Comparison of ENCODE assay signal across 46 mouse cellular contexts in genomic region chr15:82382441-82382840, GRCm38 (mm10). TPM values are rescaled to one million over a fixed set of nuclear protein-coding genes. Genes with fewer than 3 reads are reported as not detected.
"Had no signal": no experiment of that assay in that cellular context is flagged by ENCODE, and none has a peak within 500 bp of the region (broad histone marks: within the 10 kb centered on the region; RNA-seq: fewer than 3 reads in every experiment).

No protein-coding gene starts in this region.

- H3K9ac ChIP-seq: limb, embryonic 12.5 days; limb, embryonic 13.5 days; limb, embryonic 15.5 days; liver, embryonic 12.5 days; liver, embryonic 13.5 days; liver, embryonic 14.5 days; liver, embryonic 15.5 days; lung, embryonic 14.5 days; lung, embryonic 15.5 days; midbrain, embryonic 12.5 days; midbrain, embryonic 13.5 days; midbrain, embryonic 15.5 days; neural tube, embryonic 12.5 days had no signal

- H3K27ac ChIP-seq: left cerebral cortex, adult 2 months; limb, embryonic 10.5 days; limb, embryonic 12.5 days; limb, embryonic 13.5 days; limb, embryonic 15.5 days; liver, embryonic 12.5 days; liver, embryonic 14.5 days; liver, embryonic 15.5 days; lung, embryonic 15.5 days; macrophage; midbrain, embryonic 10.5 days; midbrain, embryonic 12.5 days; midbrain, embryonic 13.5 days; midbrain, embryonic 15.5 days; neural tube, embryonic 12.5 days had no signal

- DNase-seq: left cerebral cortex, postnatal 4 days; liver; liver, embryonic 13.5 days; lung, adult 18-20 months; lung, adult 2 months; lung, embryonic 14.5 days; lung, postnatal 10 days; lung, postnatal 14 days; lung, postnatal 36 days; lung, postnatal 4 days; midbrain, embryonic 14.5 days had no signal

- ATAC-seq: liver, embryonic 12.5 days; lung, postnatal 0 days; midbrain, embryonic 13.5 days; midbrain, embryonic 15.5 days; midbrain, embryonic 16.5 days had no signal

- H3K36me3 ChIP-seq: limb, embryonic 10.5 days; limb, embryonic 12.5 days; limb, embryonic 13.5 days; limb, embryonic 15.5 days; liver, embryonic 12.5 days; liver, embryonic 13.5 days; liver, embryonic 15.5 days; lung, embryonic 15.5 days; midbrain, embryonic 10.5 days; midbrain, embryonic 12.5 days; midbrain, embryonic 13.5 days; midbrain, embryonic 15.5 days; neural tube, embryonic 12.5 days had no signal

- H3K4me2 ChIP-seq: limb, embryonic 12.5 days; limb, embryonic 13.5 days; limb, embryonic 15.5 days; liver, embryonic 11.5 days; liver, embryonic 12.5 days; liver, embryonic 13.5 days; liver, embryonic 15.5 days; lung, embryonic 14.5 days; lung, embryonic 15.5 days; midbrain, embryonic 11.5 days; midbrain, embryonic 12.5 days; midbrain, embryonic 13.5 days; midbrain, embryonic 15.5 days; neural tube, embryonic 12.5 days had no signal

- H3K9me3 ChIP-seq: limb, embryonic 10.5 days; limb, embryonic 12.5 days; limb, embryonic 13.5 days; limb, embryonic 15.5 days; liver, embryonic 12.5 days; liver, embryonic 13.5 days; liver, embryonic 15.5 days; lung, embryonic 15.5 days; midbrain, embryonic 10.5 days; midbrain, embryonic 12.5 days; midbrain, embryonic 13.5 days; midbrain, embryonic 15.5 days; neural tube, embryonic 12.5 days had no signal

- H3K27me3 ChIP-seq: limb, embryonic 12.5 days; limb, embryonic 13.5 days; limb, embryonic 15.5 days; lung, embryonic 15.5 days; midbrain, embryonic 13.5 days; neural tube, embryonic 12.5 days had no signal

- H3K4me3 ChIP-seq: left cerebral cortex, adult 2 months; limb, embryonic 10.5 days; limb, embryonic 12.5 days; limb, embryonic 13.5 days; limb, embryonic 15.5 days; liver, embryonic 12.5 days; liver, embryonic 13.5 days; liver, embryonic 15.5 days; lung, embryonic 15.5 days; megakaryocyte, embryonic 14.5 days; midbrain, embryonic 10.5 days; midbrain, embryonic 12.5 days; midbrain, embryonic 13.5 days; midbrain, embryonic 15.5 days; myocyte; neural tube, embryonic 12.5 days had no signal

RNA-seq across cellular contexts. Expression of gene Cyp2d22, which starts 2.4 kb away (rescaled TPM):
- total RNA-seq: megakaryocyte-erythroid progenitor cell, adult 5-6 weeks had no signal
- polyA plus RNA-seq: macrophage had no signal

RNA-seq across cellular contexts. Expression of gene Cyp2d11, which starts 11.4 kb away (rescaled TPM):
- total RNA-seq: left cerebral cortex, adult 2 months; left cerebral cortex, postnatal 10 days; left cerebral cortex, postnatal 14 days; left cerebral cortex, postnatal 4 days; megakaryocyte progenitor cell, adult 5-6 weeks; megakaryocyte, adult 5-6 weeks; megakaryocyte-erythroid progenitor cell, adult 5-6 weeks; midbrain, postnatal 0 days; monocyte, adult 5-6 weeks had no signal
- polyA plus RNA-seq: limb, embryonic 10.5 days; limb, embryonic 11.5 days; limb, embryonic 12.5 days; limb, embryonic 13.5 days; limb, embryonic 14.5 days; limb, embryonic 15.5 days; liver, embryonic 11.5 days; liver, embryonic 12.5 days; liver, embryonic 13.5 days; liver, embryonic 15.5 days; liver, embryonic 16.5 days; lung, adult 2 months; lung, embryonic 14.5 days; lung, embryonic 15.5 days; lung, embryonic 16.5 days; lung, postnatal 0 days; macrophage; midbrain, embryonic 10.5 days; midbrain, embryonic 11.5 days; midbrain, embryonic 12.5 days; midbrain, embryonic 13.5 days; midbrain, embryonic 14.5 days; midbrain, embryonic 15.5 days; midbrain, embryonic 16.5 days; midbrain, postnatal 0 days; myocyte; neural tube, embryonic 11.5 days; neural tube, embryonic 12.5 days had no signal

RNA-seq across cellular contexts. Expression of gene Cyp2d10, which starts 24.6 kb away (rescaled TPM):
- total RNA-seq: left cerebral cortex, postnatal 10 days; left cerebral cortex, postnatal 14 days; left cerebral cortex, postnatal 25 days; left cerebral cortex, postnatal 36 days; left cerebral cortex, postnatal 4 days; megakaryocyte progenitor cell, adult 5-6 weeks; megakaryocyte, adult 5-6 weeks; megakaryocyte-erythroid progenitor cell, adult 5-6 weeks; midbrain, postnatal 0 days; monocyte, adult 5-6 weeks had no signal
- polyA plus RNA-seq: limb, embryonic 10.5 days; limb, embryonic 11.5 days; limb, embryonic 12.5 days; limb, embryonic 13.5 days; limb, embryonic 14.5 days; limb, embryonic 15.5 days; lung, embryonic 14.5 days; lung, embryonic 15.5 days; lung, postnatal 0 days; macrophage; midbrain, embryonic 10.5 days; midbrain, embryonic 11.5 days; midbrain, embryonic 12.5 days; midbrain, embryonic 13.5 days; midbrain, embryonic 14.5 days; midbrain, embryonic 15.5 days; midbrain, embryonic 16.5 days; midbrain, postnatal 0 days; myocyte; neural tube, embryonic 11.5 days; neural tube, embryonic 12.5 days had no signal
